Mouse (Mus musculus): ENCODE measurements at regions not wholly inside any gene's neighbourhood (a gene's known extent, or its start where the extent isn't known, plus 50 kb on each side); places are given as distances from the start of the nearest gene placed in this dataset.

DNA sequence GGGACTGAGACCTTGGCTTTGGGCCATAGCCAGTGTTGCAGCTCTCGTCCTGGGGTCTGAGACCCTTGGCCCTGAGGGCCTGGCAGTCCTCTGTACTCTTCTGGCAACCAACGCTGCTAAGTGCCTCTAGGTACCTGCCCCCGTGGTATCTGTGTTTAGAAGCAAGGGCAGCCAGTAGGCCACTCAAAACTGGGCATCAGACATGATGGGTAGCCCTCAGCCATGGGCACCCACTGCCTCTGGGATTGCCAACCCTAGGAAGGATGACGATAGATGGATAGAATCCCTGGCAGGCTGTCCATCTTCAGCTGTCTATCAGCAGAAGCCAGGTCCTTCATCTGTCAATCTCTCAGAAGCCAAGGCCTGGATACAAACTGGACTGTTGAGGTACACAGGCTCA lies 234.9 kb downstream of the Rybp start:
- no peak for DNase-seq (ENCODE audit: extremely low spot score, low read depth, low spot score)

DNA sequence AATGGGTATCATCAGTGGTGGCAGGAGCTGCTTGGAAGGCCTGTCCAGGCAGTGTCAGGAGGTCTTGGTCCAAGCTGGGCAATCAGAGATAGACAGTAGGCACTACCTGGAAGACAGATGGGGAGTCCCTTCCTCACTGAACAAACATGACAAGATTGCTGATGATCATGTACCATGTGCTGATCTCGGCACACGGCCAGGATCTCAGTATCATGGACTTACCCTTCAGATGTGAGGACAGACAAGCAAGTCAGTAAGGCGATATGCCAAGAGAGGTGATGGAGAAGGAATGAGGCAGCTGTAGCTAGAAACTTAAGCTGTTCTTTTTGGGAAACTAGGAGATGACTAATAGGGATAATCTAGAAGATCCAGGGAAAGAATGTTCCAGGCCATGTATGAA lies 238.2 kb downstream of the Rybp start:
- DNase-seq (ENCODE audit: extremely low spot score, low read depth, low spot score): no peak

DNA sequence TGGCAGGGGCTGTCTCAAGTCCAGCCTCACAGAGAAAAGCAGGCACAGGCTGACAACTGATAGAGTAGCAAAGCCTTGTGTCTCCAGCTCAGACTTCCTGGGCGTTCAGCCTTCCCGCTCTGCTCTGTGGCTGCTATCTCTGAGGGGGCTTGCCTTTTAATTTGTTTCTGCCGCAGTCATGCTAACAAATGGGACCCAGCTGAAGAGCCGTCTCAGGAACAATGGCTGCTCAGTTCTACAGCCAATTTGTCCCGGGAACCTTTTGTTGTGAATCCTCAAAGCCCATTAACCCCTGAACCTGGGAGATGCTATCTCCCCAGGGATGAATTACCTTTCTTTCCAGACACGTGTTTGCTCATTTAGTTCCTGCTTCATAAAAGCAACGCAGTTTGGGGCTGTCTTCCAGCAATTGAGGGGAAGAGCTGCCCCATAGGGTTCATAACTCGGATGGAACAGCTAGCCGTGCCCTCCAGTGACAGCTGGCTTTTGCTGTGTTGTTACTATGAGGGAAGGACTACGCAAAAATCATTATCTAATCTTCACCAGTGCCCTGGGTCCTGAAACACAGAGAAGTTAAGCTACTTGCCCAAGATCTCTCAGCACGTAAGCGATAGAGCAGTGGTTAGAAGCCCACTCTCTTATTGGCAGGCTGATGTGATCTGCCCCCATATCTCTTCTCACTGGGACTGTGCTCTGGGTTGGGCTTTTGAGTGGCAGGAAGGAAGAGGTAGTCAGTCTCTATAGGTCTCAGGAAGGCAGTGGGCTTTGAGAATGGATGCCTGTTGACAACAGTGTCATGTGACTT lies 240.9 kb downstream of the Rybp start:
- DNase-seq (ENCODE audit: extremely low spot score, low read depth, low spot score): no peak

DNA sequence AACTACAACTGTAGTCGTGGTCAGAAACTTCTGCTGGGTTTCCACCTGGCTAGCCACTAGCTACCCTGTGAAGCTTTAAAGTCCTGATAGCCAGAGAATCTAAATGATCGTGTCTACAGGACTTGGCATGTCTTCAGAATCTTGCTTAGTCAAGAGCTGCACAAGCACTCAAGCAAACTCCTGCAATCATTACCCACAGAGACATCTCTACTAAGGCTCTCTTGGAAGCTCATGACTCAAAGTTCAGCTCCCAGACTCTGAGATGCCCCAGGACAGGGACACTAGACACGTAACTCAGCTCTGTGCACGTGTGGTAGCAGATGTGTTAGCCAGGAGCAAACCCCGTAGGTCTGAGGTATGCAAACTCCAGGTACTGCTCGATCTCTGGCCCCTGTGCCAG lies 242.2 kb downstream of the Rybp start:
- DNase-seq (ENCODE audit: extremely low spot score, low read depth, low spot score): no peak

DNA sequence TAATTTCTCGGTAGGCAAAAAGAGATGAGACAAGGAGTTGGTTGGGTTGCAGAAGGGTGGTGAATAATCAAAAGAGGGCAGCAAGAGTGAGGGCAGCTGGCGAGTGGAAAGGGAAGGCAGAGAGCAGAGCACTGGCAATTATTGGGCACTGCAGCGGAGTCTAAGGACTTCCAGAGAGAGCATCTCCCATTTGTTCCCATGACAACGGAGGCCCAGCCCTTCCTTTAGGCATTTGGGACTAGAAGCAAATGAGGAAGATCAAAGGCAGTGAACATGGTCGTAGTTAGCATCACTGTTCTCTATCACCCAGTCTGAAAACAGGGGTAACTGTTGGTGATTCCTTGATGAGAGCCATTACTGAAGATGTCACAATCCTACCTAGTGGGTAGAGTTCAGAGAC lies 246.1 kb downstream of the Rybp start:
- DNase-seq (ENCODE audit: extremely low spot score, low read depth, low spot score): no peak

DNA sequence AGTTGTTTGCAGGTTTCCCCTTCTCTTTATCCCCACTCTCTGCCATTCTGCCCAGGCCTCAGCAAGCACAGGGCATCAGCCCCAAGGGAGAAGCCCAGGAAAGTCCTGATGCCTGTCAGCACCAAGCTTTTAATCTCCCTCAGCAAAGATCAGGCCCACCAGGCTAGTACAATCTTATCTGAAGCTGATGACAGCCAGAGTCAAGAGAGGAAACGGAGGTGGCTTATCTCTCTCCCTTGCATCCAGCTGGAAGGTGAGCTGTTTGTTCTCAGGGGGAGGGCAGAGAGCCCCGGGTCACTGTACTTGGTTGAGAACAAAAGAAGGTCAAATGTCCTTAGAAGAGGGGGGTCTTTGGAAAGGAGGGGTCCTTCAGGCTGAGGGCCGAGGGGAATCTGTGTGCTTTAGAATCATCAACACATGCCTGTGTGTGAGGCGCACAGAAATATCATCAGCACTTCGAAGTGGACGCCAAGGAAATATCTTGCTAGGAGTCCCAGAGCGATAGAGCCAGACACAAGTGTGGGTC lies 246.8 kb downstream of the Rybp start:
- no peak for DNase-seq (ENCODE audit: extremely low spot score, low read depth, low spot score)

GRCm38 (mm10) chr6:100032701-100033100 lies 254.6 kb downstream of the Rybp start:
- no peak for DNase-seq (ENCODE audit: extremely low spot score, low read depth, low spot score)

DNA sequence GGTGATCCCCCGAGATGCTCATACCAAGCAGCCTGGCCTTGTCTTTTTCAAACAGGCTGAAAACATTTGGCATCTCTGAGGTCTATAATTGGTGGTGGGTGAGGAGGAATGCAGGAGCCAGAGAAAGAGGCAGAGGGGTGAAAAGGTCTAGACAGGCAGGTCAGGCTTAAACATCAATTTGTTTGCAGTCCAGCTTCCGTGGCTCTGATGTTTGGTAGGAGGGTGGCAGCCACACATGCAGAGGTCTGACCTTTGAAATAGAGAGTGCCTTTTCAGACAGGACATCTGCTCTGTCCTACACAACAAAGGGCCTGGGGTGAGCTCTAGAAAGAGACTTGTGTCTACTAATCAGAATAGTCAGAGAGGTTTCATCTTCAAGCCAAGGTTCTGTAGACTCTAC lies 256.8 kb downstream of the Rybp start:
- no peak for DNase-seq (ENCODE audit: extremely low spot score, low read depth, low spot score)

GRCm38 (mm10) chr6:100030010-100030409 lies 257.3 kb downstream of the Rybp start:
- DNase-seq (ENCODE audit: extremely low spot score, low read depth, low spot score): no peak

- DNase-seq (ENCODE audit: extremely low spot score, low read depth, low spot score): no peak
Observed at GRCm38 (mm10) chr6:100027524-100027923, 259.8 kb downstream of the Rybp start.

- DNase-seq (ENCODE audit: extremely low spot score, low read depth, low spot score): no peak
Observed at GRCm38 (mm10) chr6:100025531-100025951, 261.7 kb downstream of the Rybp start.

DNA sequence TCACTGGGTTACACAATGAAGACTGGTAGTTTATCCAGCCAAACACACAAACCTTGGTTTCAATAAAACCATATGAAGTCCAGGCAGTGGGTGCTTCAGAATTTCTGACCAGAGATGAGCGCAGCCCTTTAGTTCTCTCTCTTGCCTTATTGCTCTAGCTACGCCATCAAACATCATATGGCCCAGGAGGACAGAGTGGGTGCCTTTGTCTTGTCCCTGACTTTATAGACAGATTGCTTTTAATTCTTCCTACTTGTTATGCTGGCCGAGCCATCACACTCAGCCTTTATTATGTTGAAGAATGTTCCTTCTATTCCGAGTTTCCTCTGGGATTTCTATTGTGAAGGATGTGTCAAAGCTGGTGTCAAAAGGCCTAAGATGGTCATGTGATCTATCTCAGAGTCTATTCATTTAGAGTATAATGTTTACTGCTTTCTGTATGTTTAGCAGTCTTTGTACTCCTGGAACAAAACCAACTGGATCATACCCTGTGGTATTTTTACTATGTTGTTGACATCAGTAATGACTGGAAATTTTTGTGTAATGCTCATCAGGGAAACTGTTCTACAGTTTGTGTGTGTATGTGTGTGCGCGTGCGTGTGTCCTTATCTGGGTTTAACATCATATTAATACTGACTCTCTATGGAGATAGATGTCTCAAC lies 263.7 kb downstream of the Rybp start:
- no peak for DNase-seq (ENCODE audit: extremely low spot score, low read depth, low spot score)

DNA sequence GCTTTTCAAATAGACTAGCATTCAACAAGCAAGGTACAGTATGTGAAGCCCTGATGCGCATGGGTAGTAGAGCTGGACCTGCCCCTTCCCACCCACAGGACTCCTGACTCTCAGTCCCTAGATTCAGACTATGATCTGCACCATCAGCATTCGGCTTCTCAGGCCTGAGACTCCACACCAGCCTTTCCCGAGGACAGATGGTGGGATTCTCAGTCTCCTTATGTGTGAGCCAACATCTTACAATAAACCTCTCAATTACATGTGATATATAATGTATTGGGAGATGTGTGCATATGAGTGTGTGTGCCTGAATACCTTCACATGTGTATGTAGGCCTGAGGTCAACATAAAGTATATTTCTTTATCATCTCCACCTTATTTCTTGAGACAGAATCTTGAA lies 268.3 kb downstream of the Rybp start:
- no peak for DNase-seq (ENCODE audit: extremely low spot score, low read depth, low spot score)

DNA sequence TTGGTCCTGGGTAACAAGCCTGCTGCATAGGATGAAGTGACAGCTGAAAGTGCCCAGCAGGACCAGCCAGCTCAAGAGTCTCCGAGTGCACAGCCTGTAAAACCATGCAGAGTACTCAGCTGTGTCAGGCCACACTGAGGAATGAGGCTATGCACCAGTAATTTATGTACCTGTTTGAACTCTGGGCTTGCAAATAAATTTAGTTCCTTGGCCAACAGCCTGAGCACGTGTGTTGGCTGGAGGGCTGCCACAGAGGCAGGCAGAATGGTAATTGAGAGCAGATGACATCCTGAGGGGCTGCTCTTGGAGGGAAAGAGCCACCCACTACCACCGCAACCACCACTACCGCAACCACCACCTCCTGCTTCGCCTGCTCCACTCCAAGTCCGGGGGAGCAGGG lies 273.3 kb downstream of the Rybp start:
- peak; percentile 84 for DNase-seq (ENCODE audit: extremely low spot score, low read depth, low spot score)

GRCm38 (mm10) chr6:100011520-100012062 lies 275.7 kb downstream of the Rybp start:
- DNase-seq (ENCODE audit: extremely low spot score, low read depth, low spot score): no peak

DNA sequence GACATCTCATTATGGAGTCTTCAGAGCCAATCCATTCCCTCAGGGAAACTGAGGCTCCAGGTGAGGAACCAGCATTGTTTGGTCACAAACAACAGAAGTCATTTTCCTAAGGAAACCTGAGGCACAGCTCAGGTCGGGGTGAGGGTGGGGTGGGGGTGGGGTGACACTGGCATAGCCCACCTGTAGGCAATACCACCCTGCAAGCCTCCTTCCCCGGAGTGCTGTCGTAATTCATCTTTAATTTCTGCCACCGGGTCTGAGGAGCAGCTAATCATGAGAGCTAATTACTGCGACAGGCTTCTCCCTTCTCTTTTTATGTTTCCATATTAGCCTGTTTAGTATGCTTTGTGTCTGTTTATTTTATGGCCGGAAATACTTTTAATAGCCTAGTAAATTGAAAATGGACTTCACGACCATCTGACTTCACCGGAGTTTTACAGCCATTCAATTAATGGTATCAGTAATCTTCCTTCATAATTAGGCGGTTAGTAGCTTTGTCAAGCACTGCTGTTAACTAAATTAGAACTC lies 276.3 kb downstream of the Rybp start:
- peak; percentile 85 for DNase-seq (ENCODE audit: extremely low spot score, low read depth, low spot score)

DNA sequence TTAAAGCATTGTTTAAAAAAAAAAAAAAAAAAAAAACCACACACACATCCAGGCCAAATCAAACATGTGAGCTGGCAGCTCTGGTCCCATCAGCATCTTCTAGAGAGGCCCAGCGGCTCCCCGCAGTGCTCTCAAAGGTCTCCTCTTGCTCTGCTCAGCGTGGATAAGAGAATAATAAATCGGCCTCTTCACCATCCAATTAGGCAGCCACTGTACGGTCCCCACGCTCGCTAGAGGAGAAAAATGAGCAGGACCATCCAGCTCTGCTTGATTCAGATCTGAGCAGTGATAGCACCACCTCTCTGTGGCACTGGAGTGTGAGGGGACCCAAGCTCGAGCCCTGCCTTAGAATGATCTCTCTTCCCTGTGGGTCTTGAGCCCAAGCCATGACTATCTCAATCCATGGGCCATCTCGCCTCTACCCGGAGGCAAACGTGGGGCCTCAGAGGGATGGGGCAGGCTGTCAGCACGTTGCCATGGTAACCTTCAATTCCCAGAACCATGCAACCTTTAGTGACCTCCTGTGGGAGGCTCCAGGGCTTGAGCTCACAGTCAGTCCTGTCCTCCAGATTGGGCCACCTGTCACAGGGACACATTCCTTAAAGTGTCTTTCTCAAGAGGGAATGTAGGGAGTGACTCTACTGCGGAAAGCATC lies 273.6 kb upstream of the Prok2 start:
- DNase-seq (ENCODE audit: extremely low spot score, low read depth, low spot score): no peak

DNA sequence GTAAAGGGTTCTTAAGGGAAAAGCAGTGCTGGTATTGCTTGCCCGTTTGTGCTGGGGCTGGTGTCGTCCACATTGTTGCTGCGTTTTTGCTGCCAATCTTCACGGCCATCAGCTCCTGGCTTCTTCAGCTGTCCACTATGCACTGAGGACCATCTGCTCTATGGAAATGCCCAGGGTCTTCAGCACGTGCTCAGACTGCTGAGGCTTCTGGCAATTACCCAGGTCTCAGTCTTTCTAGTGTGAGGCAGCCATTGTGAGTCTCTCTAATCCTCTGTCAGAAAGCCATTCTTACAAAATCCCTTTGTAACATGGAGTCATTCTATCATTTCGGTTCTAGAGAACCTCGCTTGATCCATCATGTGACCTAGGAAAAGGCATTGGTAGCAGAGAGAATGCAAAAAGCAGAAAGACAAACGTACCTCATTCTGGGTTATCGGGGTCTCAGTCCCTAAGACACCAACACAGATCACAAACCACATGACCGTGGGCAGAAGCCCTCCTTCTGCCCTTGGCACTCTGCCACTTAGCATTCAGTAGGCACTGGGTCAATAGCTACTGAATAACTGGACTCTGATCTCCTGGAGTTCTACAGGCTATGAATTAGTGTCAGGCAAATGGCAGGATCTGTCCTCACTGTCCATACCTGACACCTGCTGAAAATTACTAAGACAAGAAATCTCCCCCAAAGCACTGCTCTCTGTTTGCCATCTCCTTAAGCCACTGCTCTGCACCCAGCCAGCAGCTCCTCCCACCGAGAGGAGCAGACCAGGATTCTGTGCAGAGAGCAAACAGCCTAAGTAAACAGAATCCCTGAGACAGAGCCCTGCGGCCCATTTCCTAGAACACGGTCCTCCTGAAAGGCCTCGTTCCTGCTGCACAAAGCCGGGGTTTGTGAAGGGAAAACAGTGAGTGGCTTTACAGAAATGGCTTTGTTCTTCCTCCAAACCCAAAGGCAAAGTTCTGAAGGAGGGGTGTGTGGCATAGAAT lies 270.1 kb upstream of the Prok2 start:
- no peak for DNase-seq (ENCODE audit: extremely low spot score, low read depth, low spot score)

GRCm38 (mm10) chr6:99994026-99994425 lies 267.8 kb upstream of the Prok2 start:
- no peak for DNase-seq (ENCODE audit: extremely low spot score, low read depth, low spot score)

DNA sequence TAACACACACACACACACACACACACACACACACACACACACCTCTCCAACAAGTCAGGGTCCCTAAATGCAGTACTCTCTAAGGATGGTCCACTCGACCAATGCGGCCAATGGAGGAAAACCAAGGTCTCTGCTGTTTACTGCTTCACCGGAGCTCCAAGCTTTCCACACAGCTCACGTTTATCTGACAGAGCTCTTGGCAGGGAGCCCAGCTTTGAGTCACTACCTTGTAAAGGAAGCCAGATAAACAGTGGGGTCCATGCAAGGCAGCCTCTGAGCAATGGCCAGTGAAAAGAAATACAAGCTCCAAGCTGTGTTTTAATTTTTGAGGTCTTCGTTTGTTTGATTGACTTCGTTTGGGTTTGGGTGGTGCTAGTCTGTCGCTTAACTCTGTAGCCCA lies 264.9 kb upstream of the Prok2 start:
- no peak for DNase-seq (ENCODE audit: extremely low spot score, low read depth, low spot score)

Data from hindlimb bud, embryonic 11.5 days (tissue).